Mouse (Mus musculus) forebrain, embryonic 10.5 days (tissue): ENCODE measurements around the gene Ttn. TPM values are rescaled to one million over a fixed set of nuclear protein-coding genes. Genes with fewer than 3 reads are reported as not detected.

Source experiments
- DNase-seq: peaks from one replicate; pipeline ENCODE4 v3.0.0-alpha.2; 2017; ENCODE audit warnings: low spot score; ENCODE audit errors: extremely low spot score
- H3K27ac ChIP-seq: fragments of 300-500 bp; sonication (generic); 2 replicates; pipeline ENCODE4 v1.5.1; 2016; ENCODE audit warnings: mild to moderate bottlenecking
- H3K27me3 ChIP-seq: fragments of 300-500 bp; sonication (generic); 2 replicates; pipeline ENCODE4 v1.6.1; 2016; ENCODE audit warnings: mild to moderate bottlenecking; ENCODE audit not compliant: poor library complexity, severe bottlenecking
- H3K36me3 ChIP-seq: fragments of 300-500 bp; sonication (generic); replicated peaks from 2 replicates; pipeline ENCODE4 v1.6.1; 2016; ENCODE audit warnings: mild to moderate bottlenecking, moderate library complexity
- H3K4me1 ChIP-seq: fragments of 300-500 bp; sonication (generic); 2 replicates; pipeline ENCODE4 v1.6.1; 2016
- H3K4me3 ChIP-seq: fragments of 300-500 bp; sonication (generic); 2 replicates; pipeline ENCODE4 v1.5.1; 2016; ENCODE audit warnings: mild to moderate bottlenecking, moderate library complexity
- H3K9me3 ChIP-seq: fragments of 300-500 bp; sonication (generic); 2 replicates; pipeline ENCODE4 v1.6.1; 2016; ENCODE audit warnings: mild to moderate bottlenecking, moderate library complexity
- WGBS: fragments of 180-500 bp; shearing (Covaris S2); methylation state at CpG from one replicate; pipeline ENCODE4 v1.1.7; 2016; 5-methylcytosine and 5-hydroxymethylcytosine counted together
- polyA plus RNA-seq: library from polyadenylated mRNA; unstranded; fragments of >200 nt; fragmentation: Nextera tagmentation; extraction: Ambion mirVana; gene quantifications from 2 replicates; pipeline ENCODE4 v1.2.1, GENCODE M21; 2016

The Ttn gene
- polyA plus RNA-seq, 1 experiment from 2014 or later, result 0.05 TPM

DNA sequence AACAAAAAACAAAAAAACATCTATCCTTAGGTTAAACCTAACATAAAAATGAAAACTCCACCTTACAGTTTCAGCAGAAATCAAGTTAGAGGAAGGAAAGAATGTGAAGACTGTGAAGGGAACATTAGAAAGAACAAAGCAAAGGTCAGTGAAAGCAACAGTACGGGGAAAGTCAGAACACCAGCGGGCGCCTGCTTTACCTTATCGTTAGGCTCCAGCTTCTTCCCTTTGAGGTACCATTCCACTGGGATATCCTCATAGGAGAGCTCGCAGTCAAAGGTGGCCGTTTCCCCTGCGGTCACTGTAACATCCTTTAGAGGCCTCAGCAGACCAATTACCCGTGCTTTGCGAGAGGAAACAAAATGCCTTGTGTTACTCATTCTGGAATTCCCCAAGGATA lies 175.5 kb downstream of the Ttn start:
- Histone ChIP-seq H3K4me1 (no peaks in the 10 kb centered on the region), H3K27me3 (no peaks in the 10 kb centered on the region), H3K9me3 (no peaks in the 10 kb centered on the region), H3K36me3 (no peaks in the 10 kb centered on the region), H3K27ac (no peak overlapping the region), H3K4me3 (no peak overlapping the region)
- DNase-seq, result no peak
- 80% methylated on average over 9 of the region's 9 CpGs for WGBS

DNA sequence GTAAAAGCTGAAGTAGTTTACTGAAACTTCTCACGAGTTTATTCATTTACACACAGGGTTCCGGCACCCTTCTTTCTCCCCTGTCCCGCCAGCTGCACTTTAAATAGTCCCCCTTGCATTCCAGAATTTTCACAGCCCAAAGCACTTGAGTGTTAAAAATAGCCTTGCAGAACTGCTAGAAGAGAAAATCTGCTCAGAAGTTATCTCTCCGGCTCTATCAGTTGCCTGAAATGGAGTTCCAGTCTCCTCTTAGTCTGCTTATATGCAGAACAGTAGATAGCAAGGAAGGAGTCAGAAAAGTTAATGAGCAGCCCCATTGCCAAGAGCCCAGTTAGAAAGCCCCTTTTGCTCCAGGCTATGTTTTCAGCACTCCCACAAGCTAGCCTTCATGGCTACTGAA lies 176.0 kb downstream of the Ttn start:
- Histone ChIP-seq H3K27me3 (no peaks in the 10 kb centered on the region), H3K4me1 (no peaks in the 10 kb centered on the region), H3K36me3 (no peaks in the 10 kb centered on the region), H3K27ac (no peak overlapping the region), H3K4me3 (no peak overlapping the region), H3K9me3 (no peaks in the 10 kb centered on the region)
- WGBS, result 78% methylated on average over 4 of the region's 4 CpGs
- DNase-seq, result no peak

DNA sequence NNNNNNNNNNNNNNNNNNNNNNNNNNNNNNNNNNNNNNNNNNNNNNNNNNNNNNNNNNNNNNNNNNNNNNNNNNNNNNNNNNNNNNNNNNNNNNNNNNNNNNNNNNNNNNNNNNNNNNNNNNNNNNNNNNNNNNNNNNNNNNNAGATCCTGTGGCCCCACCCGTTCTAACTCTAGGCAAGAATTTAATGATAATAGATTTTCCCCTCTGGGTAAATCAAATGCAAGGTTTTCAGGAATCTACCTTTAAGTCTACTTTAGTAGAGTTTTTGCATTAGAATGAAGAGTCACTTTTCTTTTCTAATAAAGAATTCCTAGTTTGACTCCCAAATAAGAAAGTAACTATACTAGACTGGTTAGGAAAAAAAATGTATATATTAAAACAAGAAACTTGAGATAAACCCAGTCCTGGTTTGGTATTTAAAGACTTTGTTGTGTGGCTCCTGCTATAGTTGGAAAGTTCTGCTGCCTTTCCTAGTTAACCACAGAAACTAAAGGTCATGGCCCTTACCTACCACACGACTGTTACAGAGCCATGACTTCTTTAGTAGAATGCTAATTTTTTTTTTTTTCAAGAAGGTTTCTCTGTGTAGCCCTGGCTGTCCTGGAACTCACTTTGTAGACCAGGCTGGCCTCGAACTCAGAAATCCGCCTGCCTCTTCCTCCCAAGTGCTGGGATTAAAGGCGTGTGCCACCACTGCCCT lies 177.0 kb downstream of the Ttn start:
- Histone ChIP-seq H3K27me3 (no peaks in the 10 kb centered on the region), H3K9me3 (no peaks in the 10 kb centered on the region), H3K4me1 (no peaks in the 10 kb centered on the region), H3K36me3 (no peaks in the 10 kb centered on the region), H3K4me3 (no peak overlapping the region), H3K27ac (no peak overlapping the region)
- DNase-seq, result no peak
- WGBS, result 59% methylated on average over 5 of the region's 5 CpGs

DNA sequence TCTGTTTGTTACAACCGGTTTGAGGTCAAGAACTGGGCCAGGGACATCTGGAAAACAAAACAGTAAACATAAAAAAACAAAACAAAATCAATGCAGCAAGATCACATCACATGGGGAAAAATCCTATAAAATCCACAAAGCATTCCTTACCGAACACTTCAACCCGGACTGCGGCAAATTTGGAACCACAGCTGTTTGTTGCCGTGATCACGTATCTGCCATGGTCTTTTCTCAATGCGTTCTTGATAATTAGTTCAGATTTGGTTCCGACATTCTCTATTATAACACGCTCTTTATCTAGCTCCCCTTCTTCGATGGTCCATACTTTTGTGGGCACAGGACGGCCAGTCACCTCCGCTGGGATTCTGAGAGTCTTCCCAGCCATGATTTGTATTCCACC lies 198.2 kb downstream of the Ttn start:
- no peaks in the 10 kb centered on the region for H3K27me3 ChIP-seq
- no peak for DNase-seq
- WGBS, result 96% methylated on average over 12 of the region's 12 CpGs
- no peak overlapping the region for H3K27ac ChIP-seq
- H3K4me3 ChIP-seq, result no peak overlapping the region
- H3K9me3 ChIP-seq, result no peaks in the 10 kb centered on the region
- no peaks in the 10 kb centered on the region for H3K36me3 ChIP-seq
- no peaks in the 10 kb centered on the region for H3K4me1 ChIP-seq

DNA sequence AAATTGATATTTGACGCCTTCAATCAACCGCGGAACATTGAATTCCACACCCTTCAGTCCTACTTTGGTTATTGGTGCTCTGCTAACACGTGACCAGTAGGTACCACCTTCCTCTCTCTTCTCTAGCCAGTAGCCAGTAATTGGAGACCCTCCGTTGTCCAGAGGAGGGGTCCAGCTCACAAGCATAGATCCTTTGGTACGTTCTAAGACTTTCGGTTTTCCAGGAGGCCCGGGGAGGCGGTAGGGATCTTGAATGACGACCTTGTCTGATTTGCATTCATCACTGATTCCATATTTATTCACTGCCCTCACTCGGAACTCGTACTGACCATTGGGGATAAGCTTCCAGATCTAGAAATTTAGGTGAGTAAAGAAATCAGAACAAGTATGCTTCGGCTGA lies 201.6 kb downstream of the Ttn start:
- DNase-seq, result no peak
- H3K36me3 ChIP-seq, result no peaks in the 10 kb centered on the region
- no peaks in the 10 kb centered on the region for H3K9me3 ChIP-seq
- H3K4me3 ChIP-seq, result no peak overlapping the region
- WGBS, result 94% methylated on average over 13 of the region's 13 CpGs
- H3K4me1 ChIP-seq, result no peaks in the 10 kb centered on the region
- no peak overlapping the region for H3K27ac ChIP-seq
- H3K27me3 ChIP-seq, result no peaks in the 10 kb centered on the region

DNA sequence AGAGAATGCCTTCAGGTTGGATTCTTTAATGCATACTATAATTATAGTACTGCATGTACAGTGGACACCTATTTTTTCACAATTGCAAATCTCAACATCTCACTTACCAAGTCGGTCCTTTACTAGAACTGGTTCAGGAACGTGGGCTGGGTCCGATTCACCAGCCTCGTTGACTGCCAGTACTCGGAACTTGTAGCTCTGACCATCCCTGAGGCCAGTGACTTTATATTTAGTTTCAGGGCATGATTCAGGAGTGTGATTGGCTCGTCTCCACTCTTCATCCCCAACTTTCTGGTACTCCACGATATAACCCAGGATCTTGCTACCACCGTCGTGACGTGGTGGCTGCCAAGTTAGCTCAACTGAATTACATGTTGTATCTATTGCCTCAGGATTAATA lies 212.5 kb downstream of the Ttn start:
- Histone ChIP-seq H3K27ac (no peak overlapping the region), H3K9me3 (no peaks in the 10 kb centered on the region; the same call in 1 of the 2 replicates), H3K27me3 (no peaks in the 10 kb centered on the region), H3K36me3 (no peaks in the 10 kb centered on the region), H3K4me3 (no peak overlapping the region), H3K4me1 (no peaks in the 10 kb centered on the region)
- WGBS, result 93% methylated on average over 10 of the region's 10 CpGs
- DNase-seq, result no peak

DNA sequence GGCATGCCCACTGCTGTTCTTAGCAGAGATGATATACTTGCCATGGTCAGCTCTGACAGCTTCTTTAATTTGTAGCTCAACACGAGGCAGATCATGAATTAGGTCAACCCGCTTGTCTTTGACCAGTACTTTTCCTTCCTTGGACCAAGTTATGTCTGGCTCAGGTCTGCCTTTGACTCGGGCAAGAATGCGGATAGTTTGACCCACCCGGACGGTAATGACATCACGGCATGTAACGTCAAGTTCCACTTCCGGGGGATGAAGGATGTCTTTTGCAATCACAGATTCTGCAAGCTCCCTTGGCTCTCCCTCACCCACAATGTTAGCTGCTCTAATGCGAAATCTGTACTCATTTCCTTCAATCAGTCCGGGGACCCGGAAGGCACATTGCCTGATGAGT lies 215.1 kb downstream of the Ttn start:
- no peak for DNase-seq
- WGBS, result 95% methylated on average over 12 of the region's 12 CpGs
- no peaks in the 10 kb centered on the region; the same call in 1 of the 2 replicates for H3K9me3 ChIP-seq

DNA sequence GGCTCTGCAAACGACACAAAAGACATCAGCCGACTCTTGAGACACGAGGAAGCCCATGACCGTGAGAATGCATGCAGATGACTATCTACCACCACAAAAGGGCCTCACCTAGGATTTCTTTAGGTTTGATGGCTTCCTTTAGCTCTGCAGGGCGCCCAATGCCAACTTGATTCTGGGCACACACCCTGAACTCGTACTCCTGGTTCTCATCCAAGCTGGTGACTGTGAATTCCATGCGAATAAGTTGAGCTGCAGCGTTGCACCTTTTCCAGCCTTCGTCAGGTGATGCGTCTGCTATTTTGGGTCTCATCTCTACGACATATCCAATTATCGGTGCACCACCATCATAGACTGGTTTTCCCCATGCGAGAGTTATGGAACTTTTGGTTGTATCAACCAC lies 217.8 kb downstream of the Ttn start:
- WGBS, result 94% methylated on average over 13 of the region's 13 CpGs
- Histone ChIP-seq H3K27ac (no peak overlapping the region), H3K9me3 (peaks cover 1% of the 10 kb centered on the region; the same call in 1 of the 2 replicates), H3K27me3 (no peaks in the 10 kb centered on the region), H3K36me3 (no peaks in the 10 kb centered on the region), H3K4me3 (no peak overlapping the region), H3K4me1 (no peaks in the 10 kb centered on the region)
- no peak for DNase-seq

More for the DNA sequence above, 215.1 kb downstream of the Ttn start:
- H3K27me3 ChIP-seq, result no peaks in the 10 kb centered on the region
- no peaks in the 10 kb centered on the region for H3K36me3 ChIP-seq
- H3K4me1 ChIP-seq, result no peaks in the 10 kb centered on the region
- H3K4me3 ChIP-seq, result no peak overlapping the region
- H3K27ac ChIP-seq, result no peak overlapping the region

DNA sequence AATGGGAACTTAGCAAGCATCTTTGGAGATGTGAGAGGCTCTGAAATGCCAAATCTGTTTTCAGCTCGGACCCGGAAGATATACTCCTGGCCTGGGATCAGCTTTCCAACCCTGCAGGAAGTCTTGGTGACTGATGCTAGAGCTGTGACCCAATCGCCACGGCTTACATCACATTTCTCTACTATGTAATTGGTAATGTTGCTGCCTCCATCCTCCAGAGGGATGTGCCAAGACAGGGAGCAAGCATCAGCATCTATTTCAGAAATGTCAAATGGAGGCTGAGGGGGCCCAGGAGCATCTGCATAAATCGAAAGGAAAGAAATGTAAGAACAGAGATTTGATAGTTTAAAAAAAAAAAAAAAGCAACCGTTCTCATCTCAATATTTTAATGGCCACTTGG lies 220.2 kb downstream of the Ttn start:
- no peaks in the 10 kb centered on the region for H3K27me3 ChIP-seq
- H3K36me3 ChIP-seq, result no peaks in the 10 kb centered on the region
- H3K4me1 ChIP-seq, result no peaks in the 10 kb centered on the region
- no peak for DNase-seq
- H3K9me3 ChIP-seq, result peaks cover 17% of the 10 kb centered on the region
- no peak overlapping the region for H3K27ac ChIP-seq
- 95% methylated on average over 6 of the region's 6 CpGs for whole genome bisulfite sequencing
- no peak overlapping the region for H3K4me3 ChIP-seq

DNA sequence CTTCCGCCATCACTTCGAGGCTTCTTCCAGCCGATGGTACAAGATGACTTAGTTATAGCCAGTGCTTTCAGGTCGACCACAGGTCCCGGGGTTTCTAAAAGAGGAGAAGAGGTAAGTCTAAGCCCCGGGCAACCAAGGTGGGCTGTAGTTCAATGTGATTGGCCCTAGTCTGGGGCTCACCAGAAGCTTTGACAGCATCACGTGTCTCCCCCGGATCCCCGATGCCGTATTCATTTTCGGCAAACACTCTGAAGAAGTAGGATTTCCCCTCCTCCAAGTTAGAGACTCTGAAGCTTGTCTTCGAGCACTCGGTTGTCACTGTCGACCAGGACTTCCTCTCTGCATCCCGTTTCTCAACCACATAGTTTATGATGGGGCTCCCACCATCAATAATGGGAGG lies 225.9 kb downstream of the Ttn start:
- 95% methylated on average over 15 of the region's 15 CpGs for WGBS
- no peak for DNase-seq
- H3K4me1 ChIP-seq, result no peaks in the 10 kb centered on the region

DNA sequence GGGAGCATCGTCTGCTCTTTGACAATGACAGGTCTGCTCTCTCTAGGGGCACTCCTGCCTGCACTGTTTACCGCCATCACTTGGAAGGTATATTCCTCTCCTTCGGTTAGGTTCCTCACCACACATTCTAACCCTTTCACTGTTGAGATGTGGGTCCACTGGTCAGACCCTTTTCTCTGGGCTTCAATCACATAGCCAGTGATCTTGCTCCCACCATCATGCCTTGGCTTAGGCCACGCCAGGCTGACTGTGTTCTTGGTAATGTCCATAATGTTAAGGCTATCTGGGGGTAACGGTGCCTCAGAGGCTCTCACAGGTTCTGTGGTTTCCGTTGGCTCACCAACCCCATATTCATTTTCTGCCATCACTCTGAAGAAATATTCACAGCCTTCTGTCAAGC lies 230.4 kb downstream of the Ttn start:
- peaks cover 10% of the 10 kb centered on the region; the same call in 1 of the 2 replicates for H3K9me3 ChIP-seq
- WGBS, result 94% methylated on average over 6 of the region's 6 CpGs

More for the DNA sequence above, 225.9 kb downstream of the Ttn start:
- no peaks in the 10 kb centered on the region for H3K27me3 ChIP-seq
- peaks cover 23% of the 10 kb centered on the region for H3K9me3 ChIP-seq
- no peak overlapping the region for H3K4me3 ChIP-seq
- no peaks in the 10 kb centered on the region for H3K36me3 ChIP-seq
- H3K27ac ChIP-seq, result no peak overlapping the region

DNA sequence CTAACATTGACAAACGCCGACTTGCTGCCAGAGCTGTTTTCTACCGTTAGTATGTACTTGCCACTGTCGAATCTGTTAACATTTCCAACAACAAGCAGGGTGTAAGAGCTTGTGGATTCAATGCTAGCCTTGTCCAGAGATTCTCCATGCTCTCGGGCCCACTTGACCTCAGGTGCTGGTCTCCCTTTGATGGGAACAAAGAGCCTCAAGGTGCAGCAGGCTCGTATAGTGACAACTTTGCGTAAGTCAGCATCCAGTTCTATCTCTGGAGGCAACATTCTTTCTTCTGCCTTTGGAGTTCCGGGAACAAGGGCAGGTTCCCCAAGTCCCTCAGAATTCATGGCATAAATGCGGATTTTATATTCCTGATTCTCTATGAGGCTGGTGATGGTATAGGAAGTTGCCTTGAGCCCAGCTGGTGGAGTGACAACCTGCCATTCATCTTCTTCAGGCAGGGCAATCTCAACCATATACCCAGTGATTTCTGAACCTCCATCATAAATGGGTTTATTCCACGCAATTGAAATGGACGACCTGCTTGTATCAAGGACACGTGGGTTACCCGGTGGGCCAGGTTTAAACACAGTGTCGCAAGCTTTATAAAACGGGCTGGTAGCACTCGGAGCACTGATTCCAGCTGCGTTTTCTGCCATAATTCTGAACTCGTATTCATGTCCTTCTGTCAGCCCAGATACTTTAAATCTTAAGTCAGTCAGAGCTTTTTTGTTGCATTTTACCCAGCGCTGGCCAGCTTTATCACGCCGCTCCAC lies 232.8 kb downstream of the Ttn start:
- Histone ChIP-seq H3K27me3 (no peaks in the 10 kb centered on the region), H3K36me3 (no peaks in the 10 kb centered on the region), H3K9me3 (peaks cover 22% of the 10 kb centered on the region; the same call in 1 of the 2 replicates), H3K4me3 (no peak overlapping the region), H3K4me1 (no peaks in the 10 kb centered on the region), H3K27ac (no peak overlapping the region)
- WGBS, result 95% methylated on average over 21 of the region's 21 CpGs
- no peak for DNase-seq

More for the DNA sequence above, 230.4 kb downstream of the Ttn start:
- Histone ChIP-seq H3K27ac (no peak overlapping the region), H3K27me3 (no peaks in the 10 kb centered on the region), H3K4me3 (no peak overlapping the region), H3K36me3 (no peaks in the 10 kb centered on the region), H3K4me1 (no peaks in the 10 kb centered on the region)
- no peak for DNase-seq

DNA sequence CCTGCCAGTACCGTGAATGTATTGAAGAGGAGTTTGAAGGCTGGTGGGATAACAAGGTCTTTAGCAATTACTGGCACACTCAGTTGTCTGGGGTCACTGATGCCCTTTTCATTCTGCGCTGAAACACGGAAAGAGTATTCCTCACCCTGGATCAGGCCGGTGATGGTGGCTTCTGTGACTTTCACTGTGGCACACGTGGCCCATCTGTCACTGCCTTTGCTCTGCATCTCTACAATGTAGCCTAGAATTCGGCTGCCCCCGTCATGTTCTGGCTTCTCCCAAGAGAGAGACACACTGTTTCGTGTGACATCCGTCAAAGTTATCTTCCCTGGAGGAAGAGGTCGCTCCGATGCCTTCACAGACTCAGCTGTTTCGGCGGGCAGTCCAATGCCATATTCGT lies 233.7 kb downstream of the Ttn start:
- Histone ChIP-seq H3K36me3 (no peaks in the 10 kb centered on the region), H3K4me1 (no peaks in the 10 kb centered on the region), H3K27me3 (no peaks in the 10 kb centered on the region), H3K27ac (no peak overlapping the region), H3K9me3 (peaks cover 24% of the 10 kb centered on the region; the same call in 1 of the 2 replicates), H3K4me3 (no peak overlapping the region)
- WGBS, result 93% methylated on average over 14 of the region's 14 CpGs
- DNase-seq, result no peak
